In the genomic region with DNA sequence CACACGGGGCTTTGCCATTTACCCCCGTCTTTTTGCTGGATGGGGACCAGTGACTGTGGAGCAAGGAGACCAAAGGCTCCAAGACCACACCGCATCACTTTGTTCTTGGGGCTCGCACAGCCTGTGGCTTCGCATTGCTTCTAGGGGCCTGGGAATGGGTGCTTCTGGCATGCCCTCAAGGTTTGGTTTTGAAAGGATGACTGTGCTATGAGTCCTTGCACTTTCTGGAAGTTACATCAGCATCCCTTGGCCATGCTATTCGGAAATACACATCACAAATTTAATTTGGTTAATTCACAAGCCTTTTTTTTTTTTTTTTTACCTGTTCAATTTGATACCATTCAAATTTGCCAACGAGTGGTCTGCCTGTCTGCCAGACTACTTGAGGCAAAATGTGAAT, we compare ENCODE assay signal across 21 mouse cellular contexts.
A peak's percentile ranks its signal among the peaks of the same experiment; 100 is the strongest.
DNase-seq lines count a peak whose midpoint lies in the region; TF ChIP-seq lines count a peak whose summit lies in the region.
"Had no signal": no experiment of that assay in that cellular context is flagged by ENCODE, and none has a peak within 500 bp of the region (broad histone marks: within the 10 kb centered on the region; RNA-seq: fewer than 3 reads in every experiment).

No protein-coding gene starts in this region.

- TF ChIP-seq POLR2A in embryonic fibroblast, embryonic 13.5 days (IDR thresholded peaks at IDR 0.05; ENCODE audit: low read depth, low read length) = no peak

- DNase-seq in 3134 (ENCODE audit: extremely low read depth, insufficient read length, low spot score) = peak; percentile 14
- peak; percentile 67 for DNase-seq in 3T3-L1 (ENCODE audit: low read depth, low spot score)
- no peak for DNase-seq in layer of hippocampus, adult 9-11 months
- DNase-seq in c-Kit-positive CD71-positive TER-119-positive erythroid progenitor cells, embryonic 14.5 days (ENCODE audit: low spot score) = no peak
- DNase-seq in frontal cortex, postnatal 10 days (ENCODE audit: low spot score in 2 of 2) = no peak
- DNase-seq: adrenal gland, adult 8-10 months; adrenal gland, postnatal 14 days; adrenal gland, postnatal 36 days; cerebellum, adult 11 months; cerebellum, adult 18-20 months; cerebellum, adult 8-10 months; cerebellum, adult 9-11 months; cerebellum, postnatal 14 days; cerebellum, postnatal 36 days; embryo, embryonic 11 days; forebrain, postnatal 0 days had no signal

- H3K4me1 ChIP-seq in embryonic fibroblast, embryonic 13.5 days (ENCODE audit: control insufficient read depth, insufficient read depth, low read length) = no peaks in the 10 kb centered on the region
- H3K4me1 ChIP-seq: embryonic facial prominence, embryonic 13.5 days; embryonic facial prominence, embryonic 15.5 days; forebrain, embryonic 13.5 days; forebrain, embryonic 15.5 days had no signal

- H3K4me3 ChIP-seq in embryonic fibroblast, embryonic 13.5 days (ENCODE audit: insufficient read depth, low read length) = no peak overlapping the region
- H3K4me3 ChIP-seq: embryonic facial prominence, embryonic 13.5 days; embryonic facial prominence, embryonic 15.5 days; forebrain, embryonic 13.5 days; forebrain, embryonic 15.5 days had no signal

- H3K27ac ChIP-seq in embryonic fibroblast, embryonic 13.5 days (ENCODE audit: insufficient read depth, low read length) = 0 out of 2 replicates have a peak overlapping the region, but pooled peaks have one; percentile 53
- H3K27ac ChIP-seq: embryonic facial prominence, embryonic 13.5 days; embryonic facial prominence, embryonic 15.5 days; forebrain, embryonic 13.5 days; forebrain, embryonic 15.5 days had no signal

- TF ChIP-seq CTCF in embryonic fibroblast, embryonic 13.5 days (IDR thresholded peaks at IDR 0.05; ENCODE audit: borderline replicate concordance, insufficient read depth, low read length) = no peak

Comparison
In these comparisons a context has a peak if more than half of its experiments do, and no peak if none do; other contexts are left out.
1. DNase-seq: peak in 3134 (single experiment) and 3T3-L1 (single experiment); none in layer of hippocampus, adult 9-11 months (single experiment), c-Kit-positive CD71-positive TER-119-positive erythroid progenitor cells, embryonic 14.5 days (single experiment) and frontal cortex, postnatal 10 days (0 of 2).